Mouse (Mus musculus): Measurements from ENCODE around the gene Trip12. TPM values are rescaled to one million over a fixed set of nuclear protein-coding genes. Genes with fewer than 3 reads are reported as not detected.

The Trip12 gene
- polyA plus RNA-seq, 1 experiment from 2014 or later: 105 TPM

- Histone ChIP-seq H3K4me2 (replicated peaks; ENCODE audit: low read depth, low read length) (no peak overlapping the region), H3K27ac (ENCODE audit: low read depth, low read length) (no peak overlapping the region), H3K36me3 (ENCODE audit: control insufficient read depth, insufficient read depth, low read length) (no peaks in the 10 kb centered on the region), H3K9me3 (ENCODE audit: control insufficient read depth, low read length) (no peaks in the 10 kb centered on the region), H3K27me3 (ENCODE audit: control insufficient read depth, insufficient read depth, low read length) (no peaks in the 10 kb centered on the region), H3K4me1 (replicated peaks; ENCODE audit: control insufficient read depth, insufficient read depth, low read length) (no peaks in the 10 kb centered on the region), H3K9ac (ENCODE audit: low read depth, low read length) (no peak overlapping the region), H3K4me3 (ENCODE audit: low read depth, low read length) (no peak overlapping the region)
- WGBS: 38% methylated on average over 9 of the region's 9 CpGs
- ATAC-seq (ENCODE audit: low FRiP score): no peak
- no peak for DNase-seq (ENCODE audit: low spot score)
Observed at GRCm38 (mm10) chr1:84851512-84852235, 11.4 kb upstream of the Trip12 start.

- Histone ChIP-seq H3K9ac (ENCODE audit: low read depth, low read length) (no peak overlapping the region), H3K4me1 (replicated peaks; ENCODE audit: control insufficient read depth, insufficient read depth, low read length) (no peaks in the 10 kb centered on the region), H3K4me3 (ENCODE audit: low read depth, low read length) (no peak overlapping the region), H3K36me3 (ENCODE audit: control insufficient read depth, insufficient read depth, low read length) (no peaks in the 10 kb centered on the region), H3K4me2 (replicated peaks; ENCODE audit: low read depth, low read length) (no peak overlapping the region), H3K27ac (ENCODE audit: low read depth, low read length) (no peak overlapping the region), H3K9me3 (ENCODE audit: control insufficient read depth, low read length) (no peaks in the 10 kb centered on the region), H3K27me3 (ENCODE audit: control insufficient read depth, insufficient read depth, low read length) (no peaks in the 10 kb centered on the region)
- no peak for DNase-seq (ENCODE audit: low spot score)
- 90% methylated on average over 7 of the region's 7 CpGs for WGBS
- ATAC-seq (ENCODE audit: low FRiP score): no peak
Observed at GRCm38 (mm10) chr1:84850471-84850870, 10.2 kb upstream of the Trip12 start.

GRCm38 (mm10) chr1:84849804-84850203 lies 9.5 kb upstream of the Trip12 start:
- no peak for ATAC-seq (ENCODE audit: low FRiP score)

GRCm38 (mm10) chr1:84848801-84849455 lies 8.6 kb upstream of the Trip12 start:
- ATAC-seq (ENCODE audit: low FRiP score) (no peak), DNase-seq (ENCODE audit: low spot score) (no peak)

More at GRCm38 (mm10) chr1:84849804-84850203, 9.5 kb upstream of the Trip12 start:
- Histone ChIP-seq H3K4me2 (replicated peaks; ENCODE audit: low read depth, low read length) (no peak overlapping the region), H3K27me3 (ENCODE audit: control insufficient read depth, insufficient read depth, low read length) (no peaks in the 10 kb centered on the region), H3K9me3 (ENCODE audit: control insufficient read depth, low read length) (no peaks in the 10 kb centered on the region), H3K4me1 (replicated peaks; ENCODE audit: control insufficient read depth, insufficient read depth, low read length) (no peaks in the 10 kb centered on the region), H3K9ac (ENCODE audit: low read depth, low read length) (no peak overlapping the region), H3K36me3 (ENCODE audit: control insufficient read depth, insufficient read depth, low read length) (no peaks in the 10 kb centered on the region), H3K27ac (ENCODE audit: low read depth, low read length) (no peak overlapping the region), H3K4me3 (ENCODE audit: low read depth, low read length) (no peak overlapping the region)
- WGBS: 94% methylated on average over 7 of the region's 7 CpGs
- no peak for DNase-seq (ENCODE audit: low spot score)

GRCm38 (mm10) chr1:84848335-84848734 lies 8.0 kb upstream of the Trip12 start:
- Histone ChIP-seq H3K4me2 (replicated peaks; ENCODE audit: low read depth, low read length) (no peak overlapping the region), H3K9ac (ENCODE audit: low read depth, low read length) (no peak overlapping the region), H3K4me3 (ENCODE audit: low read depth, low read length) (no peak overlapping the region), H3K9me3 (ENCODE audit: control insufficient read depth, low read length) (no peaks in the 10 kb centered on the region), H3K36me3 (ENCODE audit: control insufficient read depth, insufficient read depth, low read length) (no peaks in the 10 kb centered on the region), H3K4me1 (replicated peaks; ENCODE audit: control insufficient read depth, insufficient read depth, low read length) (no peaks in the 10 kb centered on the region), H3K27ac (ENCODE audit: low read depth, low read length) (no peak overlapping the region), H3K27me3 (ENCODE audit: control insufficient read depth, insufficient read depth, low read length) (no peaks in the 10 kb centered on the region)
- 90% methylated on average over 3 of the region's 3 CpGs for WGBS
- no peak for DNase-seq (ENCODE audit: low spot score)
- no peak for ATAC-seq (ENCODE audit: low FRiP score)

More at GRCm38 (mm10) chr1:84848801-84849455, 8.6 kb upstream of the Trip12 start:
- H3K9me3 ChIP-seq (ENCODE audit: control insufficient read depth, low read length): no peaks in the 10 kb centered on the region
- WGBS: 94% methylated on average over 6 of the region's 6 CpGs
- no peak overlapping the region for H3K4me3 ChIP-seq (ENCODE audit: low read depth, low read length)
- H3K9ac ChIP-seq (ENCODE audit: low read depth, low read length): no peak overlapping the region
- no peak overlapping the region for H3K27ac ChIP-seq (ENCODE audit: low read depth, low read length)
- no peaks in the 10 kb centered on the region for H3K27me3 ChIP-seq (ENCODE audit: control insufficient read depth, insufficient read depth, low read length)
- H3K4me1 ChIP-seq (replicated peaks; ENCODE audit: control insufficient read depth, insufficient read depth, low read length): no peaks in the 10 kb centered on the region
- no peaks in the 10 kb centered on the region for H3K36me3 ChIP-seq (ENCODE audit: control insufficient read depth, insufficient read depth, low read length)
- H3K4me2 ChIP-seq (replicated peaks; ENCODE audit: low read depth, low read length): no peak overlapping the region

GRCm38 (mm10) chr1:84847698-84848097 lies 7.4 kb upstream of the Trip12 start:
- ATAC-seq (ENCODE audit: low FRiP score) (no peak), DNase-seq (ENCODE audit: low spot score) (no peak)
- H3K9me3 ChIP-seq (ENCODE audit: control insufficient read depth, low read length): no peaks in the 10 kb centered on the region
- no peaks in the 10 kb centered on the region for H3K36me3 ChIP-seq (ENCODE audit: control insufficient read depth, insufficient read depth, low read length)
- no peak overlapping the region for H3K4me2 ChIP-seq (replicated peaks; ENCODE audit: low read depth, low read length)
- H3K4me1 ChIP-seq (replicated peaks; ENCODE audit: control insufficient read depth, insufficient read depth, low read length): no peaks in the 10 kb centered on the region
- no peak overlapping the region for H3K9ac ChIP-seq (ENCODE audit: low read depth, low read length)
- 93% methylated on average over 7 of the region's 7 CpGs for WGBS
- no peak overlapping the region for H3K27ac ChIP-seq (ENCODE audit: low read depth, low read length)
- no peak overlapping the region for H3K4me3 ChIP-seq (ENCODE audit: low read depth, low read length)
- no peaks in the 10 kb centered on the region for H3K27me3 ChIP-seq (ENCODE audit: control insufficient read depth, insufficient read depth, low read length)

GRCm38 (mm10) chr1:84843366-84843765 lies 3.0 kb upstream of the Trip12 start:
- 90% methylated on average over 2 of the region's 2 CpGs for WGBS
- DNase-seq (ENCODE audit: low spot score) (no peak), ATAC-seq (ENCODE audit: low FRiP score) (no peak)
- no peaks in the 10 kb centered on the region for H3K4me1 ChIP-seq (replicated peaks; ENCODE audit: control insufficient read depth, insufficient read depth, low read length)
- H3K4me3 ChIP-seq (ENCODE audit: low read depth, low read length): no peak overlapping the region
- H3K27ac ChIP-seq (ENCODE audit: low read depth, low read length): no peak overlapping the region
- H3K36me3 ChIP-seq (ENCODE audit: control insufficient read depth, insufficient read depth, low read length): no peaks in the 10 kb centered on the region
- H3K27me3 ChIP-seq (ENCODE audit: control insufficient read depth, insufficient read depth, low read length): no peaks in the 10 kb centered on the region
- no peaks in the 10 kb centered on the region for H3K9me3 ChIP-seq (ENCODE audit: control insufficient read depth, low read length)
- no peak overlapping the region for H3K4me2 ChIP-seq (replicated peaks; ENCODE audit: low read depth, low read length)
- H3K9ac ChIP-seq (ENCODE audit: low read depth, low read length): no peak overlapping the region

- Histone ChIP-seq H3K27ac (ENCODE audit: low read depth, low read length) (no peak overlapping the region; the same call in 1 of the 2 replicates), H3K9me3 (ENCODE audit: control insufficient read depth, low read length) (no peaks in the 10 kb centered on the region), H3K36me3 (ENCODE audit: control insufficient read depth, insufficient read depth, low read length) (no peaks in the 10 kb centered on the region), H3K4me1 (replicated peaks; ENCODE audit: control insufficient read depth, insufficient read depth, low read length) (no peaks in the 10 kb centered on the region), H3K9ac (ENCODE audit: low read depth, low read length) (no peak overlapping the region), H3K4me2 (replicated peaks; ENCODE audit: low read depth, low read length) (peak overlapping the region; percentile 45), H3K27me3 (ENCODE audit: control insufficient read depth, insufficient read depth, low read length) (no peaks in the 10 kb centered on the region), H3K4me3 (ENCODE audit: low read depth, low read length) (peak overlapping the region; percentile 90; the same call in 1 of the 2 replicates)
- ATAC-seq (ENCODE audit: low FRiP score) (no peak), DNase-seq (ENCODE audit: low spot score) (peak; percentile 13)
- WGBS: 60% methylated on average over 3 of the region's 3 CpGs
Observed at GRCm38 (mm10) chr1:84841061-84841460, 745 bp upstream of the Trip12 start.
